Mouse (Mus musculus): ENCODE measurements at regions not wholly inside any gene's neighbourhood (a gene's known extent, or its start where the extent isn't known, plus 50 kb on each side); places are given as distances from the start of the nearest gene placed in this dataset.
A peak's percentile ranks its signal among the peaks of the same experiment; 100 is the strongest.

DNA sequence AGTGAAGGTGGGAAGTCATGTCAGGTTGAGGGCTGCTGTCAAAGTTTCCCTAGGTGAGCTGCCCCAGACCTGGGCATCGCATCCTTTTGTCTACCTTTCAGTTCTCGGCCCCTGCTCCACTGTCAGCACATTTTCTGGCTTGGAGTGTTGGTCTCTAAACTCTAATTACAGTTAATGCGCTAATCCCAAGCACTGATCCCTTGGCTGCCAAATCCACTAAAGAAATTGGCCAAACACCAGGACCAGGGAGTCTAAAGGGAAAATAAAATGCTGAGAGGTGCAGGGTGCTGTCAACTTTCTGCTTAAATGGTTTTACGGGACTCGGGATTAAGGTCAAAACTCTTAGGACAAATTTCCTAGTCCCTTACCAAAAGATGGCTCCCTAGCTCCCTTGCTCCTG, 450.3 kb upstream of the Adamts9 start:
- no peak for DNase-seq (ENCODE audit: low spot score)

DNA sequence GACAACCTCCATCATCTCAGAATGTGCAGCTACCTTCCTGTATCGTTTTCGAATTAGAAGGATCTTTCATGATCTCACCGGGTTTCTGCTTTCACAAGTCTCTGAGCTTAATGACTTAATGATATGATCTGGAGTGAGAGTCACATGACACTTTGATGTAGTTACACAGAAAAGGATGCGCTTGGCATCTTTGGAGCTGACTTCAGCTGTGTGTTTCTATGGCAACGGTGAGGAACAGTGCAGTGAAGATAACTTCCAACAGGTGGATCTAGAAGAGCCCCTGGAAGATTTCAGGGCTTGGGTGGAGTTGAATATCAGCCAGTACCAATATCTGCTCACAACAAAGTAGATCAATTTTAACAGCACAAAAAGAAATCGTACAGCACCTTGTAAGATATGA, 449.1 kb upstream of the Adamts9 start:
- DNase-seq (ENCODE audit: low spot score) = no peak

DNA sequence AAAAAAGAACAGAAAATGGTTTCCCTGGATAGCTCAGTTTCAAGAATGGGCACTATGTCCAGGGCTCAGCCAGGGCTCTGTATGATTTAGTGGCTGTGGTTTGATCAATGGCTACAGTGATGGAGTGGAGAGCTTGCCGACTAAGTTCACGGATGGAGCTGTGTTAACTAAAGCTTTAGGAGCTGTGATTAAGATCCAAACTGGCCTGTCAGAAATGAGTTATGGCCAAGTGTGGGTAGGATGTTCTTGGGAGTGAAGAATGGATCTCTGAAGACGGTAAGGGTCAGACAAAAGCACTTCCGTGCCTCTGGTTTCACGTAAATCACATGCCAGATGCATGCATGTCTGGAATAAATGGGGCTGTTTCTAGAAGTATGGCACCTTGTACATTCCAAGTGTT, 447.9 kb upstream of the Adamts9 start:
- no peak for DNase-seq (ENCODE audit: low spot score)

DNA sequence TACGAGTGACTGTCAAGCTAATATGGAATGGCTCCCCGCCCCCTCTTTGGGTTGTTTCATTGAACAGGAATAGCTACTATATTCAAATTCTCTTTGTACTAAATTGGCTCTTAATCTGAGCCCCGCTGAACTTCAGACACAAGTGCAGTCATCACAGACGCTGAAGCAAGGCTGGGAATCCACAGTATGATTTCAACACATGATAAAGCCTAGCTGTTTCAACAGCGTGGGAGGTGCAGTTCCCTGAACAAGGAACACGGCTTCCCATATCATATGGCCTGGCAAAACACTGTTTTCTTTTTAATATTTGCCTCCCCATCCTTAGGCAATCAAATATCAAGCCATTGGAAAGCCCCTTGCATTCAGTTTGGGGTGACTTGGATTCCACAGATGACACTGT, 428.0 kb upstream of the Adamts9 start:
- peak; percentile 28 for DNase-seq (ENCODE audit: low spot score)

- no peak for DNase-seq (ENCODE audit: low spot score)
Observed at GRCm38 (mm10) chr6:93363846-93364245, 420.6 kb upstream of the Adamts9 start.

DNA sequence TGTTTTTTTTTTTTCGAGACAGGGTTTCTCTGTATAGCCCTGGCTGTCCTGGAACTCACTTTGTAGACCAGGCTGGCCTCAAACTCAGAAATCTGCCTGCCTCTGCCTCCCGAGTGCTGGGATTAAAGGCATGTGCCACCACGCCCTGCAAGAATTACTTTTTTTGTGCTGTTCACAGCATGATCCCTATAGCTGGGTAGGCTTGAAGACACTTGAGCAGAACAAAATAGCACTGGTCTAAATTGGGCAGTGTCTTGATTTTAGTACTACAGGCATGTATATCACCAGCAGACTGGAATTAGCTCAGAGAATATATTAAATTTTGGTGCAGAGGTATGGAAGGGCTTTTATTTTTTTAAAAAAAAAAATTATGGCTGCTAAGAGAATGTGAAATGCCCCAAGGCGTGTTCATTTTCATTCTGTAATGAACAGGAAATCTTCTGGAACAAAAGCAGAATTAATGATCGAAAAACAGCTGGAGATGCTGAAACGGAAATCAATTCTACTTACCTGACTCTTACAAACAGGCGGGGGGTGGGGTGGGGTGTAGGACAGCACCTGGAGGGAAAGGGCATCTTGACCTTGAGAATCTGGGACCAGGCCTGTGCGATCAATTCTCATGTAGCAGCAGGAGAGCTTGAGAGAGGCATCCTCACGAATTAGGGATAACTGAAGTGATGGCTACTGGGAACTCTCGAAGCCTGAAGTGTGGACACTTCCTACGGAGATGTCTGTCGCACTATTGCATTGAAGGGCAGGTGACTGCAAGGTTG, 410.2 kb upstream of the Adamts9 start:
- no peak for DNase-seq (ENCODE audit: low spot score)

- no peak for DNase-seq (ENCODE audit: low spot score)
Observed at GRCm38 (mm10) chr6:93349936-93350700, 406.8 kb upstream of the Adamts9 start.

DNA sequence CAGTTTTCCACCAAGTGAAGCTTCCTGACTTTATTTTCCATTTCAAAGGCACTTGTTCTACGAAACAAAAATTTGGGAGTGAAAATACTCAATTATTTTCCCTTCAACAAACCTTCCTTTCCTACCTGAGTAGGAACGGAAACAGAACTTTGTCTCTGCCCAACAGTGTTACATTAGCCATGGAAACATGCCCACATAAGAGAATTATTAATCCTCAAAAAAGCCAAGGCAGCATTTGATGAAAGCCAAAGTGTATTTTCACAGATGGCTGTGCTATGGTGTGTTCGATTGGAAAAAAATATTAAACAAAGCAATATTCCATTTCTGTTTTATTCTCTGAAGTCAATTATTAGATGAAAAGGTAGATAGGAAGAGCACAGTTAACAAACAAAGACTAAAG, 404.8 kb upstream of the Adamts9 start:
- no peak for DNase-seq (ENCODE audit: low spot score)

DNA sequence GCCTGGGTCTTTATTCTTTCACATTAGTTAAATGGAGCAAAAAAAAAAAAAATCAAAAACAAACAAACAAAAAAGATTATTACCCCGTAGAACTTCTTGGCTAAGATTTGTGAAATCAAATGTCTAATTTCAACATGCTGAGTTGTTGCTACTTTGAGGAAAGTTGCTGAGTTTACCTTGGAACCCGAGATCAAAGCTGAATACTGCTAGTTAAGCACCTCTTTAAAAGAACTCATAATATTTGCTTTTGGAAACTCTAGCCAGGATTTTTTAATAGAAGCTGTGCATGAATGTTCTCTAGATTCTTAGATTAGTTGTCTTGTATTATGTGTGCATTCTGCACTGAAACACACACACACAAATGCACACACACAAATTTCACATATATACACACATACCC, 385.4 kb upstream of the Adamts9 start:
- no peak for DNase-seq (ENCODE audit: low spot score)

DNA sequence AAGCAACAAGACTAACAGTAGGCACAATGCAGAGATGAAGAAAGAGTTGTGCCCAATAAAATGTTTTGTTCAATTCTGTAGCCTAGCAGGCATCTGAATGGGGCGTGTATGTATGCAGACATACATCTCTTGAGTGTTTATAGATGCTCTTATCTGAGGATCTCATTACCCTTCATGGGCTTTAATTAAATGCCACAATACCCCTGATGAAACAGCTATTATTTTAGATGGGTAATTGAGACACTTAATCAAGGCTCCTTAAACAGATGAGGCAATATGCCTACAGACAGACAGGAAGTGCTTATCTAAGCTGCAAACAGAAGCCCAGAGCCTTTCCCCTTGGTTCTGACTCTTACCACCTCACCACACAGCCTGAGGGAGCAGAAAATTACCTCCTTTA, 384.6 kb upstream of the Adamts9 start:
- DNase-seq (ENCODE audit: low spot score) = no peak

GRCm38 (mm10) chr6:93323881-93324280, 380.6 kb upstream of the Adamts9 start:
- no peak for DNase-seq (ENCODE audit: low spot score)

GRCm38 (mm10) chr6:93314625-93315024, 371.3 kb upstream of the Adamts9 start:
- DNase-seq (ENCODE audit: low spot score) = no peak

DNA sequence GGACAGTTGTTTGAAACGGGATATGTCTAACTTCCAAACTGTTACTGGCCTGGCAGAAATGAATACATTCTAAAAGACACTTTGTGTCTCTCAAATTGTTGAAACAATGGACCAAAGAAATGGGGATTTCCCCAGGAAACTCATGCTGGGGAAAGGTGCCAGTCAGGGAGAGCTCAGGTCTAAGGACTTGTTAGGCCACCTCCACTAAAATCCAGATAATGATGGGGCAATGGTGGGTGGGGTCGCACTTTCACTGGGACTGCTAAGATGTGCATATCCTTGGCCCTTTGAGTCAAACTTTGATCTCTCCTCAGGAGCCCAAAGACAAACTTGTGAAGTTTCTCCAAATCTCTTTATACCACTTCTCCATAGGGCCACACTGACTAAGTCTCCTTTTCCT, 361.9 kb upstream of the Adamts9 start:
- no peak for DNase-seq (ENCODE audit: low spot score)

DNA sequence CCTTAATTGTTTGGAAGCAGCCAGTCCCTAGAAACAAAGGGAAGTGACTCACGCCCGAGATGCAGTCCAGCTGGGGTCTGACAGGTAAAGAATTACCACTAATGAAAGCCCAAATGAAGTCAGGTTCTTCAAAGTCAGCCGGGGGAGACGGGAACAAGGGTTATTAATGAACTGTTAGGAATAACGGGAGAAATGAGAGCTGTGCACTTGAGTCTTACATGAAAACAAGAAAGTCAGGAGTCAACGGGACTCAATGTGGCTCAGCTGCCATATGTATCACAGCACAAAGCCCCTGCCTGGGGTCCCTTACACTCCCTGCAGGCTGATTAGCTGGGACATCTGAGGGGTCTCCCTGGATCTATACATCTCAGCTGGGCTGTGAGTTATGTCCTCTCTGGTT, 354.7 kb upstream of the Adamts9 start:
- DNase-seq (ENCODE audit: low spot score) = no peak

DNA sequence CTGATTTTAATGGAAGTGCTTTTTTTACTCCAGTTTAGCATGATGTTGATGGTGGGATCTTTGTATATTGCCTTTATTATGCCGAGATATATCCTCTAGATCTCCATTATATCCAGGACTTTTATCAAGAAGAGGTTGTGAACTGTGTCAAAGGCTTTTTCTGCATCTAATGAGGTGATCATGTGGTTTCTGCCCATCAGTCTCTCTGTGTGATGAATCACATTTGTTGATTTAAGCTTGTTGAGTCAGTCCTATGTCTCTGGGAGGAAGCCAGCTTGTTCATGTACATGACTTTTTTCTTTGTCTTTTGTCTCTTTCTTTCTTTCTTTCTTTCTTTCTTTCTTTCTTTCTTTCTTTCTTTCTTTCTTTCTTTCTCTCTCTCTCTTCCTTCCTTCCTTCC, 348.4 kb upstream of the Adamts9 start:
- DNase-seq (ENCODE audit: low spot score) = no peak

- no peak for DNase-seq (ENCODE audit: low spot score)
Observed at GRCm38 (mm10) chr6:93288421-93288820, 345.1 kb upstream of the Adamts9 start.

DNA sequence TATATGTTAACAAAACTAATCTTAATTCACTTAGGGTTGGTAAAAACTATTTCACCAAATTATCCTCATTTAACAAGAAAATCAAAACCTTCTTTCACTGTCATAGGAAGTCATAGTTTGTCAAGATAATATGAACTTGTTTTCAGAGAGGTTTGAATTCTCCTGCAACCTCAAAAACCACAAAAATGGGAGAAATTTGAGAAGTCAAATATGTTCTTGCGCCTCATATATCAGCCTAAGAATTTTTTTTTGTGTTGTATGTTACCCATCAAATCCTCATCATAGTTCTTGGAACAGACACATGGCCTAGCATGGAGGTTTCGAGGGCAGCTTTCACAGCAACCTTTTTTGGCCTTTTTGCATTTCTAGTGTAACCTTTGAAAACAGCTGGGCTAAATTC, 342.5 kb upstream of the Adamts9 start:
- no peak for DNase-seq (ENCODE audit: low spot score)

- no peak for DNase-seq (ENCODE audit: low spot score)
Observed at GRCm38 (mm10) chr6:93281530-93281929, 338.2 kb upstream of the Adamts9 start.

GRCm38 (mm10) chr6:93273917-93274513, 330.7 kb upstream of the Adamts9 start:
- no peak for DNase-seq (ENCODE audit: low spot score)

- DNase-seq (ENCODE audit: low spot score) = no peak
Observed at GRCm38 (mm10) chr6:93272206-93272605, 328.9 kb upstream of the Adamts9 start.

GRCm38 (mm10) chr6:93266826-93267225, 323.5 kb upstream of the Adamts9 start:
- DNase-seq (ENCODE audit: low spot score) = no peak

DNA sequence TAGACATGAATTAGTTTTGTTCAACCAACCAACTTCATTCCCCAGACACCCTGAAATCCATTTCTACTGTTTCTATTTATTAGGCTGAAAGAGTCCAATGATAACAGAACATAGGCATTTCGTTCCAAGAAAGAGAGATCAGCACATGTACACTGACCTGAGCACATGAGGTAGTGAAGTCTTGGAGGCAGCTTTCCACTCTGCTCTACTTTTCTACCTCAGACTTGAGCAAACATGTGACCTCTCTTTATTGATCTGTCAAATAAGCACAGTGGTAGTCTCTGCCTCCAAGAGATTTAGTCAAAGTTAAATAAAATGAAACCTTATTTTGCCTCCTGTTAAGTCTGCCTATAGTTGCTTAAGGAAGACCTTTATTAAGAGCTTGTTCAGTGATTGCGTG, 321.9 kb upstream of the Adamts9 start:
- no peak for DNase-seq (ENCODE audit: low spot score)

GRCm38 (mm10) chr6:93260827-93261226, 317.5 kb upstream of the Adamts9 start:
- DNase-seq (ENCODE audit: low spot score) = no peak
